Mouse (Mus musculus): Measurements from ENCODE around the gene Rspry1. TPM values are rescaled to one million over a fixed set of nuclear protein-coding genes. Genes with fewer than 3 reads are reported as not detected.
A peak's percentile ranks its signal among the peaks of the same experiment; 100 is the strongest.

Gene Rspry1
- polyA plus RNA-seq, 1 experiment from 2014 or later, result 33.3 TPM

DNA sequence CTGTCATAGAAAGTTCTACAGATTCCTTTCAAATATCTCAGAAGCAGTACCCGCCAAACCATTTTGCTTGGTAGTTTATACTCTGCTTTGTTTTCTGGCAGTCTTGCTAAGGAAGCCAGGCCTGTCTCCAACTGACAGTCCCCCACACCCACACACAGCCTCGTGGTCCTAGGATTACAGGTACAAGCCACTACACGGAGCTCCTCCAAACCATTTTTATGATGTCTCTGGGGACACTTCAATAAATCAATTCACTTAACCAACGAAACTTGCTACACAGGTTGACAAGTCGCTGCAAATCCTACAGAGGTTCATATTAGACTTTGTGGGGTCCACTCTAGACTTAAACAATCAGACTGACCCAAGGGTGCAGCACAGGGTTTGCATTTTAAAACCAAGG, 1.3 kb upstream of the Rspry1 start:
- Histone ChIP-seq H3K9ac (ENCODE audit: low read length) (peak overlapping the region; percentile 83), H3K27ac (ENCODE audit: low read length) (peak overlapping the region; percentile 93; the same call in 1 of the 2 replicates), H3K4me3 (replicated peaks; ENCODE audit: low read length) (peak overlapping the region; percentile 69), H3K9me3 (replicated peaks; ENCODE audit: control insufficient read depth, low read length) (no peaks in the 10 kb centered on the region), H3K4me2 (ENCODE audit: low read depth, low read length) (peak overlapping the region; percentile 97), H3K36me3 (ENCODE audit: control insufficient read depth, insufficient read depth, low read length) (no peaks in the 10 kb centered on the region), H3K27me3 (ENCODE audit: control insufficient read depth, insufficient read depth, low read length) (no peaks in the 10 kb centered on the region), H3K4me1 (ENCODE audit: control insufficient read depth, insufficient read depth, low read length) (peaks cover 12% of the 10 kb centered on the region)
- WGBS, result 10% methylated on average over 5 of the region's 5 CpGs
- ATAC-seq (ENCODE audit: insufficient read depth, low FRiP score), result no peak

DNA sequence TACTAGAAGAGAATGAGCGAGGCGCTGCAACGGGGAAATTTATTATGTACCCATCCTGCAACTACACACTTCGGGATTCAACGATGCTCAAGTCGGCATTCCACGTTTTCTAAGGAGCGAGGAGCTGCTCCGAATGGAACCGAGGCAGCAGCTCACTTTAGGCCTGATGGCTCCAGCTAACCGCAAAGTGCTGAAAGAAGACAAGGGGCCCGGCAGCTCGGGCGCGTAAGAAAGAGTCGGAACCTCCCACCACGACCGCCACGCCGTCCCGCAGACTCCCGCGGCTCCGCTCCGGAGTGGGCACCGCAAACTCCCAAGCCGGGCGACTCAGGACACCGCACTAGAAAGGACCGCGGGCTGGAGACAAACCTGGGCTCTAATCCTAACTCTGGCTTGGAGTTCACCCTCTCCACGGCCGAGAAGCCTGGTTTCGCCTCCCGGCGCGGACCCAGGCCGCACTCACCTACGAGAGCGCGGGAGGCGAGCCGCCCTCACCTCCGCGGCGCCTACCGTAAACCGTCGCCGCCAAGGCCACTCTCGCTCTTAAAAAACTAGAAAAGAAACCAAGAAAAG, 617 bp upstream of the Rspry1 start:
- WGBS, result under 1% methylated on average over 51 of the region's 51 CpGs
- peak overlapping the region; percentile 69 for H3K4me3 ChIP-seq (replicated peaks; ENCODE audit: low read length)
- ATAC-seq (ENCODE audit: insufficient read depth, low FRiP score), result peak; percentile 3; the same call in 1 of the 2 replicates
- no peaks in the 10 kb centered on the region for H3K36me3 ChIP-seq (ENCODE audit: control insufficient read depth, insufficient read depth, low read length)
- H3K4me1 ChIP-seq (ENCODE audit: control insufficient read depth, insufficient read depth, low read length), result peaks cover 12% of the 10 kb centered on the region
- peak overlapping the region; percentile 97 for H3K4me2 ChIP-seq (ENCODE audit: low read depth, low read length)
- H3K9me3 ChIP-seq (replicated peaks; ENCODE audit: control insufficient read depth, low read length), result no peaks in the 10 kb centered on the region
- peak overlapping the region; percentile 83 for H3K9ac ChIP-seq (ENCODE audit: low read length)
- peak overlapping the region; percentile 93 for H3K27ac ChIP-seq (ENCODE audit: low read length)
- H3K27me3 ChIP-seq (ENCODE audit: control insufficient read depth, insufficient read depth, low read length), result no peaks in the 10 kb centered on the region

DNA sequence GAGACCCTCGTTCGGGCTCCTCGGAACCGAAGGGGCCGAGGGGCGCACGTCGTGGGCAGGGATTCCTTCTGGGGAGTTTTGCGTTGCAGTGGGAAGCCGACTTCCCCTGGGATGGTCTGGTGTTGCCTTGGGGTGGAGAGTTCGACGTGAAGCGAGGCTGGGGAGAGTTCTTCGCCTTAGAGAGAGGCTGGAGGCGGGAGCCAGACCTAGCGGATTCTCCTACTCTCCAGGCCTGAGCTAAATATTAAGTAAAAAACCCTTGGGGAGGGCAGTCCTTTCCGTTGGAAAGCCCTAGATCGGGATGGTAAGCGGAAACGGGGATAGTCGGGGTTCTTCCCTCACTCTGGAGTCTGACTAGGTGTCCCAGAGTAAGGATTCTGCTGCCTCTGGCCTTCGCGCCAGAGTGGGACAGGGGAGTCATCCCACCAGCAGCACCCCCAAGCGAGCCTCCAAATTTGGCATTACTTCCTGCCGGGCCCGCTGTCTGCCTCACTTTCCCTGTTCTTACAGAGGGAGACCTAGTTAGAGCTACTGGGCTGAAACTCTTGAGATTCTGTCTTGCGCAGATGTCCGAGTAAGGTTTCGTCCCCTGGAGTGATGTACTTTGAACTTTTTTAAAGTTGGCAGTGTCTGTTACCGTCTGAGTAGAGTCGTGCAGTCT, 864 bp downstream of the Rspry1 start:
- under 1% methylated on average over 31 of the region's 31 CpGs for WGBS
- Histone ChIP-seq H3K36me3 (ENCODE audit: control insufficient read depth, insufficient read depth, low read length) (no peaks in the 10 kb centered on the region), H3K27ac (ENCODE audit: low read length) (peak overlapping the region; percentile 79), H3K4me1 (ENCODE audit: control insufficient read depth, insufficient read depth, low read length) (peaks cover 12% of the 10 kb centered on the region), H3K4me3 (replicated peaks; ENCODE audit: low read length) (peak overlapping the region; percentile 98), H3K4me2 (ENCODE audit: low read depth, low read length) (peak overlapping the region; percentile 92), H3K9ac (ENCODE audit: low read length) (peak overlapping the region; percentile 98), H3K27me3 (ENCODE audit: control insufficient read depth, insufficient read depth, low read length) (no peaks in the 10 kb centered on the region), H3K9me3 (replicated peaks; ENCODE audit: control insufficient read depth, low read length) (no peaks in the 10 kb centered on the region)
- no peak for ATAC-seq (ENCODE audit: insufficient read depth, low FRiP score)

DNA sequence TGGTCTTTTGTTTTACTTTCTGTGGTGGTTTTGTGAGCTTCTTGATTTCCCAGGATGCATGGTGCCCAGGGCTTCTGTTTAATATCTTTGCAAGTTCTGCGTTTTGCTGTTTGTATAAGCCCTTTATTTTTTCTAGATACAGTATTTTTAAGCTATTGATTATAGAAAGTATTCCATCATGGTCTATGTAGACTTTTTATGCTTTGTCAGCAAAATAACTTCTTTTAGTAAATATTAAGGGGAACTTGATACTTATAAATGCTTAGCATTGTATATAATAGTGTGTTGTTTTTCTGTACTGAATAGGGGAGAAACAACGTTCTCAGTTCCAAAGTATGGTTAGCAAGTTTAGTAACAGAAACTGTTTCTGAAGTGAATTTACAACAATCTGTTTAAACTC, 2.3 kb downstream of the Rspry1 start:
- Histone ChIP-seq H3K4me3 (replicated peaks; ENCODE audit: low read length) (no peak overlapping the region), H3K4me2 (ENCODE audit: low read depth, low read length) (no peak overlapping the region), H3K9me3 (replicated peaks; ENCODE audit: control insufficient read depth, low read length) (no peaks in the 10 kb centered on the region), H3K4me1 (ENCODE audit: control insufficient read depth, insufficient read depth, low read length) (peaks cover 12% of the 10 kb centered on the region), H3K27ac (ENCODE audit: low read length) (no peak overlapping the region), H3K9ac (ENCODE audit: low read length) (no peak overlapping the region), H3K36me3 (ENCODE audit: control insufficient read depth, insufficient read depth, low read length) (no peaks in the 10 kb centered on the region), H3K27me3 (ENCODE audit: control insufficient read depth, insufficient read depth, low read length) (no peaks in the 10 kb centered on the region)
- ATAC-seq (ENCODE audit: insufficient read depth, low FRiP score), result no peak
- WGBS, result 72% methylated on average over 2 of the region's 2 CpGs

DNA sequence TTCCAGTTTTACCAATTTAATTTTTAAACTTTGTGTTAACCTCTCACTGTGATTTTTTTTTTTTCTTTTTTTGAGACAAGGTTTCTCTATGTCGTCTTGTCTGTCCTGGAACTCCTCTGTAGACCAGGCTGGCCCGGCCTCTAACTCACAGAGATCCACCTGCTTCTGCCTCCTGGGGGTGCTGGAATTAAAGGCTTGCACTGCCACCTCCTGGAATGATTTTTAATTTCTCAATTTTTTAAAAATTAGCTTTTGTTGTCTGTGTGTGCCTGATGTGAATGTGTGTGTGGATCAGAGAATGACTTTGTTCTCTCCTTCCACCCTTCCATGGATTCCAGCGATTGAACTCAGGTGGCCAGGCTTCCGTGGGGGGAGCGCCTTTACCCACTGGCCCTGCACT, 5.3 kb downstream of the Rspry1 start:
- no peak for ATAC-seq (ENCODE audit: insufficient read depth, low FRiP score)
- Histone ChIP-seq H3K4me1 (ENCODE audit: control insufficient read depth, insufficient read depth, low read length) (peaks cover 4% of the 10 kb centered on the region), H3K27ac (ENCODE audit: low read length) (no peak overlapping the region), H3K9ac (ENCODE audit: low read length) (no peak overlapping the region), H3K4me3 (replicated peaks; ENCODE audit: low read length) (no peak overlapping the region), H3K27me3 (ENCODE audit: control insufficient read depth, insufficient read depth, low read length) (no peaks in the 10 kb centered on the region), H3K36me3 (ENCODE audit: control insufficient read depth, insufficient read depth, low read length) (no peaks in the 10 kb centered on the region), H3K4me2 (ENCODE audit: low read depth, low read length) (no peak overlapping the region), H3K9me3 (replicated peaks; ENCODE audit: control insufficient read depth, low read length) (no peaks in the 10 kb centered on the region)
- WGBS, result 90% methylated on average over 5 of the region's 5 CpGs

DNA sequence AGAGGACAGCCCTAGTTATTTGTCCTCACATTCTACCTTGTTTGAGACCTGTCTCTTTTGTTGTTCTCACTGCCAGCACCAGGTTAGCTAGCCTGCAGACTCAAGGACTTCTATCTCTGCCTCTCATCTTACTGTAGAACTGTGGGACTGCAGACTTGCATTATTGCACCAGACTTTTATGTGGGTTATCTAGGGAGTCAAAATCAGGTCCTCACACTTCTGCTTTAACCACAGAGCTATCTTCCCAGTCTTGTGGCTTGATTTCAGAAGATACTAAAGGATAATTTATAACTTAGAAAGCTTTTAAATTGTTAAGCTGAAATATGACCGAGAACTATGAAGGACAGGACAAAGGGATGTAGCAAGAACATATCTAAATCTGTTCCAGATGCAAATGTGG, 23.1 kb downstream of the Rspry1 start:
- Histone ChIP-seq H3K4me1 (ENCODE audit: control insufficient read depth, insufficient read depth, low read length) (no peaks in the 10 kb centered on the region), H3K4me3 (replicated peaks; ENCODE audit: low read length) (no peak overlapping the region), H3K36me3 (ENCODE audit: control insufficient read depth, insufficient read depth, low read length) (peaks cover 2% of the 10 kb centered on the region; the same call in 1 of the 2 replicates), H3K9ac (ENCODE audit: low read length) (no peak overlapping the region), H3K9me3 (replicated peaks; ENCODE audit: control insufficient read depth, low read length) (no peaks in the 10 kb centered on the region), H3K27me3 (ENCODE audit: control insufficient read depth, insufficient read depth, low read length) (no peaks in the 10 kb centered on the region), H3K27ac (ENCODE audit: low read length) (no peak overlapping the region), H3K4me2 (ENCODE audit: low read depth, low read length) (no peak overlapping the region)
- 96% methylated on average over 1 of the region's 1 CpGs for WGBS
- ATAC-seq (ENCODE audit: insufficient read depth, low FRiP score), result no peak

DNA sequence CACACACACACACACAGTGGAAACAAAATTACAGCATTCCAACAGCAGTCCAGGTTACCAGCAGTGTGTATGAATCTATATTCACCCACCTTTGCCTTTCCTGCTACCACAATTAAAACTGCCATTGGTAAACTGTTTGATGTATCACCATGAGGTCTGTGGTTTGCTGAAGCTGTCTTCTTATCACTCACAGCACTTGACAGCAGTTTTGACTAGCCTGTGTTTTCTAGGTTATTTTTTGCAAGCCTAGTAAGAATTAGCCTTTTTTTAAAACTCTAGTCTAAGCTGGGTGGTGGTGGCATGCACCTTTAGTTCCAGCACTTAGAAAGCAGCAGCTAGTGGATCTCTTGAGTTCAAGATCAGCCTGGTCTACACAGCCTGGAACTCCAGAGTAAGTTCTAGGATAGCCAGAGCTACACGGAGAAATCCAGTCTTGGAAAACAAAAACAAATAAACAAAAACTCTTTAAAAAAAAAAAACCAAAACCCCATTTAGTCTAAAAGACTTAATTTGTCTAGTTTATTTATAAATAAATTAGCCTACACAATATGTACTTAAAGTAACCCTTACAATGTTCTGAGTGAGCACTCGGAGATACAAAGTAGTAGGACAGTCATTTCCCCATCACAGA, 31.9 kb downstream of the Rspry1 start:
- Histone ChIP-seq H3K36me3 (ENCODE audit: control insufficient read depth, insufficient read depth, low read length) (peaks cover 28% of the 10 kb centered on the region), H3K4me2 (ENCODE audit: low read depth, low read length) (no peak overlapping the region), H3K4me1 (ENCODE audit: control insufficient read depth, insufficient read depth, low read length) (no peaks in the 10 kb centered on the region), H3K27me3 (ENCODE audit: control insufficient read depth, insufficient read depth, low read length) (no peaks in the 10 kb centered on the region), H3K9me3 (replicated peaks; ENCODE audit: control insufficient read depth, low read length) (no peaks in the 10 kb centered on the region), H3K27ac (ENCODE audit: low read length) (no peak overlapping the region), H3K4me3 (replicated peaks; ENCODE audit: low read length) (no peak overlapping the region), H3K9ac (ENCODE audit: low read length) (no peak overlapping the region)
- 75% methylated on average over 2 of the region's 2 CpGs for WGBS
- no peak for ATAC-seq (ENCODE audit: insufficient read depth, low FRiP score)

DNA sequence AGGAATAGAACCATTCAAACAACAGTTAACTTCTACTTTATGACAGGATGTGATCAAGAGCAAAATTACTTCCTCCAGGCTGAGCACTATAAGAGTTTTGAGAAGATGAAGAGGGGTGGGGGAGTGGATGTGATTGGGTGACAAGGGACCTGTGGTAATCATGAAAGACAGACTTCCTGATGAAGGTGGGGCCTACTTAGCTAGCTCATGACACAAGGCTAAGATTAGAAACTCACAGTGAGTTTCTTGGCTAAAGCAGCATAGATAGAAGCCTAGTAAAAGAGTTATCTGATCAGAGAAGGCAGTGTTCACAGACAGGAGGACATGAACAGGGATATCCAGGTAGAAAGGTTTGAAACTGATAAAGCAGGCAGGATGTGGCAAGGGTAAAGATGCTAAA, 32.5 kb downstream of the Rspry1 start:
- no peak for ATAC-seq (ENCODE audit: insufficient read depth, low FRiP score)
- Histone ChIP-seq H3K36me3 (ENCODE audit: control insufficient read depth, insufficient read depth, low read length) (peaks cover 28% of the 10 kb centered on the region), H3K27me3 (ENCODE audit: control insufficient read depth, insufficient read depth, low read length) (no peaks in the 10 kb centered on the region), H3K4me2 (ENCODE audit: low read depth, low read length) (no peak overlapping the region), H3K9me3 (replicated peaks; ENCODE audit: control insufficient read depth, low read length) (no peaks in the 10 kb centered on the region), H3K4me3 (replicated peaks; ENCODE audit: low read length) (no peak overlapping the region), H3K27ac (ENCODE audit: low read length) (no peak overlapping the region), H3K4me1 (ENCODE audit: control insufficient read depth, insufficient read depth, low read length) (no peaks in the 10 kb centered on the region), H3K9ac (ENCODE audit: low read length) (no peak overlapping the region)

DNA sequence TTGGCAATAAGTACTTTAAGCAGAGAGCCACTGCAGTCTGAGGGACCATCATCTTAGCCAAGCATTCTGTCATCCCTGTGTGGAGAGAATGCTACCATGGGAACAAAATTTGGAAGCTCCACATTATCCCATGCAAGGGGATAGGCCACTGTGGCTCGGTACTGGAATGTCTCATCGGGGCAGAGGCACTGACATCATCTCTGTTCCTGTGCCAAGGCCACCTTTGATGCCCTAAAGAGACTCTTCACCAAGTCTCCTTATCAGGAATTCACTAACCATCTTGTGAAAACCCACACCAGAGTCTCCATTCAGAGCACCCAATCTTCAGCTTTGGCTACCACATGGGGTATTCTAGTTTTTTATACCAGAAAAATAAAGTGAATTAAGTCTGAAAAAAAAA, 39.4 kb downstream of the Rspry1 start:
- Histone ChIP-seq H3K4me3 (replicated peaks; ENCODE audit: low read length) (no peak overlapping the region), H3K27me3 (ENCODE audit: control insufficient read depth, insufficient read depth, low read length) (no peaks in the 10 kb centered on the region), H3K4me2 (ENCODE audit: low read depth, low read length) (no peak overlapping the region), H3K4me1 (ENCODE audit: control insufficient read depth, insufficient read depth, low read length) (no peaks in the 10 kb centered on the region), H3K9me3 (replicated peaks; ENCODE audit: control insufficient read depth, low read length) (no peaks in the 10 kb centered on the region), H3K36me3 (ENCODE audit: control insufficient read depth, insufficient read depth, low read length) (peaks cover 24% of the 10 kb centered on the region), H3K27ac (ENCODE audit: low read length) (no peak overlapping the region), H3K9ac (ENCODE audit: low read length) (no peak overlapping the region)
- WGBS, result 95% methylated on average over 2 of the region's 2 CpGs
- ATAC-seq (ENCODE audit: insufficient read depth, low FRiP score), result no peak
